Mouse (Mus musculus): ENCODE results near the gene Mrps18a.

Mrps18a gene

DNA sequence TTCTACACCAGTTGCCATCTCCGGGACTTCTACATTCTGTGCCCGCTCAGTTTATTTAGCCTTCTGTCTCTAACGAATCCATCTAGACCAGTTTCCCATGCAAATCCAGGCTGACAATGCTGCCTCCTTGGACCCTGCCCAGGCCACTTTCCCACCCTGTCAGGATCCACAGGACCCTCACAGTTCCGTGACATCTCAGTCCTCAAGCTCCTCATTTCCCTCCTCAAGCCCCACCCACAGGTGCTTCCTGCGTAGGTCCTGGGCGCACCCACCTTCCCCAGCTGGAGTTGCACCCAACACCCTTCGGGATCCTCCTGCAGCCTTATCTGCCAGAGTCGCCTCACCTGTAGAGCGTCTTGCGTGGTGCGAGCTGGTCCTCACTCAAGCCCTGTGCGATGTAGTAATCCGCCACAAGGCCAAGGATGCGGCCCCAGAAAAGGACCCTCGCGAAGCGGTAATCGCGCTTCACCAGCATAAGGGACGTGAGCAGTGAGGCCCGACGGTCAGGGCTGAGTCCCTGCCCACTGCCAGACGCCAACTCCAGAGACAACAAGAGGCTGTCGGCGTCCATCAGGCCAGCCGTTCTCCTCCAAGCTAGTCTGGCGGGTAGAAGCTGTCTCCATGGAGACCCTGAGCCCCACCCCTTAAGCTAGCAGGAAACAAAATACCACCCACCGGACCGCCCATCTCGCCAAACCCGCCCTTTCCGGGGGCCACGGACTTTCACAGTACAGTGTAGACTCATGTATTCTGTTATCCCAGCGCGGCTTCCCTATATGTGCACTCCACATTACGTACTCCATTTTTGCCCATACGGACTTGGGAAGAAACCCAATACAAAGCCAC lies 33.0 kb downstream of the Mrps18a start, which contains the start of gene Rsph9:
Rsph9 (minus strand) TSS at position 639 of the 846 bp plus-strand sequence.
- in situ Hi-C loops (cut with MboI, MseI): loop anchor here (5.0 kb wide), 1 partner anchor 416 kb away; no protein-coding TSS in a partner anchor

DNA sequence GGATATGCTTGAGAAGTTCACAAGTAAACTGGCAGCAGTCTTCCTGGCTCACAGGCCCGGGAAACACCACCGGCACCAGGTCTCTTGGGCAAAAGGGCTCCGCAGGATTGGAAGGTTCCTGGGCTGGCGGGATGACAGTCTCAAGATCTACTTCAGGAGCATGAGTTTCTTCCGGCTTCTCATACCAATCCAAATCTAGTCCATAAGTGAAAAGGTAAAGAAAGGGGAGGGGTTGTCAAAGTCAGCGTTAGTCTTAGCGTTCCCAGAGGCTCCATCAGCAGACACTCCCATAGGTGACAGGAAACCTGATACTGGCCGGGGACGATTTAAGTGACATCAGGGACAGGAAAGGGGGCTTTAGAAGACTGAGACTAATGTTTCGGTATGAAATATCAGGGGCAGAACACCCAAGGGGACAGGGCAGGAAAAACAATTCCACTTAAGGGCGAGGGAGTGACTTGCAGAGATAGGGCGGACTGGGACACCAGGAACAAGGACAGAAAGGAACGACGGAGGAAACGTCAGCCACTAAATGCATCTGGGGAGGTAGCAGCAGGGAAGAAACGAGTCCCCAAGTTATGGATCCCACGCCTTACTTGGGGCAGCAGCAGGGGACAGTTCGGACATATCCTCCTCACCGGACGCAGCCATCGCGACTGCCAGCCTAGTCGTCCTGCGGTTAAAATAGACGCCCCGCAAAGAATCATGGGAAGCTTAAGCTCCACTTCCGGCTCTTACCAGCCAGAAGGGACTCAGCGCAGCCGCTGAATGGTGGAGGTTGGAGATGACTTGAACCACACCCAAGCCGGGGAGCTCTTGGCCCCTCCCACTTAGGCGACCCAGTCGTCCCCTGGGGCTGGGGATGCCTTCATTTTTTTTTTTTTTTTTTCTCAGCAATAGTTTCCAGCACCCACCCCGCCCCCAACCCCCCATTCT lies 42.3 kb downstream of the Mrps18a start, which contains the start of gene Mad2l1bp:
Mad2l1bp (minus strand) TSS at position 707 of the 936 bp plus-strand sequence.
- in situ Hi-C loops (cut with MboI, MseI): no loop called here

DNA sequence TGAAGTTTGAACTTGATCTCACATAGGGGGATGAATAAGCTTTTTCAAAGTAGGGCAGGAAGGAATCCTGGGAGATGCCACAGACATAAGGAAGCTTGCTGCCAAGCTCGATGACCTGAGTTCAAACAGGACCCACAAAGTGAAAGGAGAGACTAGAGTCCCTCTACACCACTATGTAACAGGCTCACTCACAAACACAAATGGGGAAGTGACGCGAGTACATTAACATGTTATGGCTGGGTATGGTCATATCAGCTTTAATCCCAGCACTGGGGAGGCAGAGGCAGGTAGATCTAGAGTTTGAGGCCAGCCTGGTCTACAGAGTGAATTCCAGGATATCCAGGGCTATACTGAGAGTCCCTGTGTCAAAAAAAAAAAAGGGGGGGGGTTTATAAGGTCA lies 43.5 kb downstream of the Mrps18a start:
- in situ Hi-C loops (cut with MboI, MseI): no loop called here

DNA sequence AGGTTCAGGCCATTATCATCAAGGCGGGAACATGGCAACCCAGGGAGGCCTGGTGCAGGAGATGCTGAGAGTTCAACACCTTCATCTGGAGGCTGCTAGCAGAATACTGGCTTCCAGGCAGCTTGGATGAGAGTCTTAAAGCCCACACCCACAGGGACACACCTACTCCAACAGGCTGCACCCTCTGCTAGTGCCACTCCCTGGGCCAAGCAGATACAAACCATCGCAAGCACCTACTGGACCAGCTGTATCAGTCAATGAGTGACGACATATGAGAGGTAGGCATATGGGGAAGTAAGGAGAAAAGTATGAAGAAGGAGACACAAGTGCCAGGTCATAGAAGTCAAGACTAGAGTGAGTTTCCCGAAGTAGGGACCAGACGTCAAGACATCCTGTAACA lies 45.9 kb downstream of the Mrps18a start:
- in situ Hi-C loops (cut with MboI, MseI): no loop called here

DNA sequence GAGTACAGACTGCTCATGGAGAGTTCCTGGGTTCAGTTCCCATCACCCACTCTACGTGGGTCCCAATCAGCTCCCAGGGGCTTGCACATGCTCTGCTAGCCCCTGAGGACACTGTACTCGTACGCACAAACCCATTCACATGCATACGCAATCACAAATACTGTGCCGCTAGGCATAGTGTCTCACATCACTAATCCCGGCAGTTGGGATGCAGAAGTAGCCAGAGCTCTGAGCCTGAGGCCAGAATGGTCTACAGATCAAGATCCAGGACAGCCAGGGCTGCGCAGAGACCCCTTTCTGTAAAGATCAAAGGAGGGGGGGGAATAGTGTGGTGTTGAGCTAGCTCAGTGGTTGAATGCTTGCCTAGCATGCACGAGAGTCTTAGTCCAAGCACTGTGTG lies 46.3 kb downstream of the Mrps18a start:
- in situ Hi-C loops (cut with MboI, MseI): no loop called here

DNA sequence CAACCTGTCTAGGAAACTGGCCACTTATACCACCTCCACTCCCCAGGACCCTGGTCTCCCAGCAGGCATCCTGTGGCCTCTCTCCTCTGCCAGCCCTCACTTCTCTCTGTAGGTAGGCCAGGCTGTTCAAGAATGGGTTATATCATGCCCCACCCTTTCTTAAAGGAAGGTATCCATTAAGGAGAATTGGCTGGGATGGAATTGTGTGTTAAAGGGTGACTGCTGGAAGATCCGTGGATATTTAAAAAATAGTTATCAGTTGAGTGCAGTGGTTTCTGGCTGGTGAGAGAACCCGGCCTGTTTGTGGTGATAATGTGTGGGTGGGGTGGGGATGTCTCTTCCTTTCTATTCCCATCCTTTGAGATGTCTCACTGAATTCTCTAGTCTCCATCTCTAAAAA lies 48.5 kb downstream of the Mrps18a start:
- in situ Hi-C loops (cut with MboI, MseI): no loop called here

DNA sequence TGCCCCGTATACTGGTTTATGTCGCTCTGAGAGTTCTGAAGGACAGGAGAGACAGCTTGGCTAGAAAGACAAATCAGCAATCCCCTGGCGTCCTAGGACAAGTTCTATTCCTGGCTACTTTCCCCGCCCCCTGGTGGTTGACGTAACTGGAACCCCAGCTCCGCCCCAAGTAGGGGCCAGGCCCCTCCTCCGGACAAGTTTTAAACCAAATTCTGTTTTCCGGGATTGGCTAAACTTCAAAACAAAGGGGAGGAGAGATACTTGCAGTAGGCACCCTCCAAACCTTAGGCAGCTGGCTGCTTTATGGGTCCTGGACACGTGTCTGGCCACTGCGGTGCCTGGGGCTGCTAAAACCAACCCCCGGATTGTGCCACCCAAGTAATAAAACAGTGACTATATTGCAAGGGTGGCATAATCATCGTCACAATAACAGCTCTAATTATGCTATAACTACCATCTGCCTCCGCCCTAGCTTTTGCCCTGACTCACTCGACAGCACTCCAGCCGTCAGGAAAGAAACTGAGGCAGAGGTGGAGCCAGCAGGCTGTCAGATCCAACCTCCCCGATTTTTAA lies 49.4 kb downstream of the Mrps18a start:
- in situ Hi-C loops (cut with MboI, MseI): no loop called here

DNA sequence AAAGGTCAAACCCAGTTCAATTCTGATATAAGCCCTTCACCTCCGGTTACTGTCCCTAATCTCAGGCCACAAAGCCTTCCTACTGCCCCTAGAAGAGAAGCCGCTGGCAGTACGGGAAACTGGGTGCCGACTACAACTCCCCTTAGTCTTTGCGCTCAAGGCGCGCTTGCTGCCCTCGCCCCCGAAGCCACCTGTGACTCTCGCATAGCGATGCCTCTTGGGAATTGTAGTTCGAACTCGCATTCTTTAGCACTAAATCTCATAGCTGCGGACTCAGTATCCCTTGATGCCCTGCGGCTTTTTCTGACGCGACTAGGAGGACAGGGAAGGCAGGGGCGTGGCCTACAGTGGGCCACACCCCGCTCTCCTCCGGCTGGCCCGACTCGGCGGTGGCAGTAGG lies 49.9 kb downstream of the Mrps18a start, which contains the start of gene Gtpbp2:
Gtpbp2 (plus strand) TSS at position 347 of the 400 bp plus-strand sequence.
- in situ Hi-C loops (cut with MboI, MseI): no loop called here

DNA sequence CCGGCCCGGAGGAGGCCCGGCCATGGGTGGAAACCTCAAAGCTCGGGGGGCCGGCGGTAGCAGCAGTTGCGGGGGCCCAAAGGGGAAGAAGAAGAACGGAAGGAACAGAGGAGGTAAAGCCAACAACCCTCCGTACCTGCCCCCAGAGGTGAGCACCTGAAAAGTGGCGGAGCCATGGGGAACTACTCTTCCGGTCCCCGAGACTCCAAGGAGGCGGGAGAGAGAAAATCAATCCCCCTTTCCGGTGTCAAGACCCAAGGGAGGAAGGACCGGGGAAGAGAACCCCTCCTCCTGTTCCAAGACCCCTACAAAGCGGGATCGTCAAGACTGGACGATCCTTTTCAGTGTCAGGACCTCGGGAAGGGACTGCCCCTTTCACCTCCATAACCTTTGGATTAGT lies 50.4 kb downstream of the Mrps18a start:
- in situ Hi-C loops (cut with MboI, MseI): no loop called here

DNA sequence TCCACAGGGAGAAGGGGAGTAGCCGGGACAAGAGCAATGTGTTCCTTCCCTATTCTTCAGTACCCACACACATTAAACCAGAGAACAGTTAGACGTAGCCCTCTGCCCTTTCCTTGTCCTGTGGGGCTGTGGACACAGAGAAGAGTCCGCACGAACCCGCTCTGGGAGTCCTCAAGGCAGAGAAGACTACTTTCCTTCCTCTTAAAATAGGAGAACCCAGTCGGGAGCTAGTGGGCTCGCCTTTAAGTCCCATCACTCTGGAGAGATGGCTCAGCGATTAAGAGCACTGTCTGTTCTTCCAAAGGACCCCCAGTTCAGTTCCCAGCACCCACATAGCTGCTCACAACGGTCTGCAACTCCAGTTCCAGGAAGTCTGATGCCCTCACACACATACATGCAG lies 50.9 kb downstream of the Mrps18a start:
- in situ Hi-C loops (cut with MboI, MseI): no loop called here

DNA sequence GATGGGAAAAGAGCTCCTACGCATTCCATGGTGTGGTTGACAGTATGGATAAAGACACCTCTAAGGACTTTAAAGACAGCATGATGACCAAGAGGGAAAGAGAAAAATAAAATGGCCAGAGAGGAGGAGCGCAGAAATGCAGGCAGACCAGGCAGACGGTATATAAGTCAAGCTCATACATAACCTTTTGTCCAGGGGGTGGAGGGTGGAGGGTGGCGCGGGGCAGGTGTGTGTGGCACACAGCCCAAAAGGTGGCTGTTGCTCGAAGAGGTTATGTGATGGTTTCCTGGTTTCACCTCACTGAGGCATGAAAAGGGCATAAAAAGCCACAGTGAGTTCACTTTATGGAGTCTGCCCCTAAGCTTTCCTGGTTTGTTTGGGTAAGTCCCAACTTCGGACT lies 51.8 kb downstream of the Mrps18a start:
- in situ Hi-C loops (cut with MboI, MseI): no loop called here

DNA sequence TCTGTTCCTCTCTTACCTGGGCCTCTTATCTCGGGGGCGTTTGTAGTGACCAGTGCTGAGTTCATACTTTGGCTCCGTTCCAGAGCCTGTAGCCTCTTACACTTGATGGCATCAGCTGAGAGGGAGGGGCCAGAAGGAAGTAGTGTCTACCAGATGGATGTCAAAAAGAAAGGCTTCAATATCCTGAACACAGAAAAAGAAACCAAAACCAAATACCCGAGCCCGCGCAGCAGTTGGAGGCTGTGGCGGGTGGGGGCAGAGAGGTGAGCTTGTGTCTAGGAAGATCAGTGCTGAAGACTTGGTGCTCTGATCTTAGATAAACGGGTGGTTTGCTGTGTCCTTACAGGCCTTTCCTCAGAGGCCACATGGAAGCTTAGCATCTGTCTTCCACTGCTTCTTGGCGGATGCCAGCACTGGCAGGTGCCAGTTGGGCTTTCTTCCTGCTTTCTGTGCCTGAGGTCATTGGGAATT lies 52.2 kb downstream of the Mrps18a start:
- in situ Hi-C loops (cut with MboI, MseI): no loop called here

DNA sequence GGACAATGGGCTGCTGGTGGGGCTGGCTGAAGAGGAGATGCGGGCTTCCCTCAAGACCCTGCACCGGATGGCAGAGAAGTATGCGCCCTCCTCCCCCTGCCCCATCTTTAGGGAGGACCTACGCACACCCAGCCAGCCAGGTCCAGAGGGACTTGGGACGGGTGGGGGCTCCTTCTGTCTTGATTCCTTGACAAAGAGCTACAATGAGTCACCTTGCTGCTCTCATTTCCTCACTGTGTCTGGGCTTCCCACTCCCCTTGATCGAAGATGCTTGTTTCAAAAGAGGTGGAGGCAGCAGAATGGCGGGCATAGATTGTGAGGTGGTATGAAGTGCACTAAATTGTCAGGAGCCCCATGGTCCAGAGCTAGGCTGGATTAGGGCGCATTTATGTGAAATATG lies 53.5 kb downstream of the Mrps18a start:
- in situ Hi-C loops (cut with MboI, MseI): no loop called here

DNA sequence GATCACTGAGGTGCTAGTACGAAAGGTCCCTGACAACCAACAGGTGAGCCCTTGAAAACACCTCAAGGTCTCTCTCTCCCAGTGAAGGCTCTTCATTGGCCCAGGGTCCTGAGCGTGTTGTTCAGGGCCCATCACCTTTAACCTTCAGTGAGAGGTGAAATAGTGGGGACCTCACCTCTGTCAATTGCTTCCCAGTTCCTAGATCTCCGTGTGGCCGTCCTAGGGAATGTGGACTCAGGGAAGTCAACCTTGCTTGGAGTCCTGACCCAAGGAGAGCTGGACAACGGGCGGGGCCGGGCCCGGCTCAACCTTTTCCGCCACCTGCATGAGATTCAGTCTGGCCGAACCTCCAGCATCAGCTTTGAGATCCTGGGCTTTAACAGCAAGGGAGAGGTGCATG lies 54.0 kb downstream of the Mrps18a start:
- in situ Hi-C loops (cut with MboI, MseI): no loop called here

DNA sequence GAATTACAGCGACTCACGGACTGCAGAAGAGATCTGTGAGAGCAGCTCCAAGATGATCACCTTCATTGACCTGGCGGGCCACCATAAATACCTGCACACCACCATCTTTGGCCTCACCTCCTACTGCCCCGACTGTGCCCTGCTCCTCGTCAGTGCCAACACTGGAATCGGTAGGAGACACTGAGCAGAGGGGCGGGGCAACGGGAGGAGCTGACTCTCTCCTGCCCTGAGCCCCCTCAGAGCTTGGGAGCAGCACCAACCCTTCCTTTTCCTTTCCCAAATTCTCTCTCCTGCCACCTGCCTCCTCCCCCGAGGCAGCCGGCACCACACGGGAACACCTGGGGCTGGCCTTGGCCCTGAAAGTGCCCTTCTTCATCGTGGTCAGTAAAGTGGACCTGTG lies 54.7 kb downstream of the Mrps18a start:
- in situ Hi-C loops (cut with MboI, MseI): no loop called here

DNA sequence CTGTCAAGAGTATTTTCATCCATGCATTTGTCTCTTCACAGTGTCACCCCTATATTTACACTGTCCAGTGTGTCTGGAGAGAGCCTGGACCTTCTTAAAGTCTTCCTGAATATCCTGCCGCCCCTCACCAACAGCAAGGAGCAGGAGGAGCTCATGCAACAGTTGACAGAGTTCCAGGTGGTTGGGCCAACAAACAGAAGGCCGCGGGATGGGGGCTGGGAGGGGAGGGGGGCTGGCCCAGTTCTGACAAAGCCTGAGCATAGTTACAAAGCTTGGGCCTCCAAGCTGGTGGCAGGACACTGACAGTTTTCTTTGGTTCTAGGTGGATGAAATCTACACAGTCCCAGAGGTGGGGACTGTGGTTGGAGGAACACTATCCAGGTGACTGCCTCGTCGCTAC lies 55.5 kb downstream of the Mrps18a start:
- in situ Hi-C loops (cut with MboI, MseI): no loop called here

DNA sequence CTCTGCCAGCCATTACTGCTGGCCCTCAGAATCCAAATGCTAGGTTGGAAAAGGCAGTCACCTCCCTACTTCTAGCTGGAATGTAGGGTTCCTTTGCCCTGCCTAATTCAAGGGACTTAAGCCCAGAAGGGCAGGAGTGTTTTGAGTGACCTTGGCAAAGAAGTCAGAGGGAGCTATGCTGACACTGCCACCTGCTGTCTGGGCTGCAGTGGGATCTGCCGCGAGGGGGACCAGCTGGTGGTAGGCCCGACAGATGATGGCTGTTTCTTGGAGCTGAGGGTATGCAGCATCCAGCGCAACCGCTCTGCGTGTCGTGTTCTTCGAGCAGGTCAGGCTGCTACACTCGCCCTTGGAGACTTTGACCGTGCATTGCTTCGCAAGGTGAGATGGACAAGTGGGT lies 56.2 kb downstream of the Mrps18a start:
- in situ Hi-C loops (cut with MboI, MseI): no loop called here

DNA sequence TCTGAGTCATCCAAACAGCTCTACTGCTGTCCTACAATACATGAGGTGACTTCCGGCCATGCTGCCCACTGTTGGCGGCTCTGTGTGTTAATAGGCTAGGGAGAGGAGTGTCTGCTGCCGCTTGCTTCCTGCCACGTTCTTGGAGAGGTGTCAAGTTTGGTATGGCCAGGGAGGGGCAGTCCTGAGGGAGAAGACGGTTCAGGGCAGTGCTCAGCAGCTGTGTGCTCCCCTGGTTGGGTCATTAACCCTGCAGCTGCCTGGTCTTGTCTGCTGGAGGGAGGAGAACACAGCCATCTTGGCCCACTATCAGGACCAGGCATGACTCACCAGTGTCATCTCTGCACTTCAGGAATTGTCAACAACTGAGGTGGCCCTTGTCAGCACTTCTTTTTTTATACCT lies 57.5 kb downstream of the Mrps18a start:
- in situ Hi-C loops (cut with MboI, MseI): no loop called here

DNA sequence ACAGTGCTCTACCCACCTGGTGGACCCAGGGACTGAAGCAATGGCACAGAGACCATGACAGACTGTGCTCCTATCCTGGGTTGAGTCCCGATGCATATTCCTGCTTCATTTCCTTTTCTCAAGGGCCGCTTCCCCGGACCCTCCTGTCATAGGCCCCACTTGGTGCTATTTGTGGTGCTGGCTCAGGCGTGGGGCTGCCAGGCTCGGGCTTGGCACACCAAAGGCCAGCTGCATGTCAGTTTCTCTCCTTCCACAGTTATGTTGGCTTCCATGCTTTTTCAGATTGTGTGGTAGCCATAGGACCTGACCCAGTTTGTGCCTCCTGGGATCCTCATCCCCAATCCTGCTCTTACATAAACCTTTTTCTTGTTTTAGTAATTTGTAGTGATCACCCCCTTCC lies 58.0 kb downstream of the Mrps18a start:
- in situ Hi-C loops (cut with MboI, MseI): no loop called here

DNA sequence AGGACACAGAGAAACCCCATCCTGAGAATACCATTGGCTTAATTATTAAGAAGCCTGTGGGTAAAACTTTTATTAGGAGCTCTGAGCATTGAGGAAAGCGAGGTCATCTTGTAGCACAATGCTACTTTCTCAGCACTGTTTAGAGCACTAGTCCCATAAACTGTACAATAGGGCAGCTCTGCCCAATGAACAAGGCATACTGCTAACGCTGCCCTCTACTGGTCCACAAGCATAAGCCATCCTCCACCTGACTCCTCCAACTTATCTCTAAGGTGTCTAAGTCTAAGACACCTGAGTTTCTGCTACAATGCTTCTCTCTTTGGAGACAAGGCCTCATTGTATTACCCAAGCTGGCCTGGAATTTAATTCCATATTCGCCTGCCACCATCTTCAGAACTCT lies 59.8 kb downstream of the Mrps18a start:
- in situ Hi-C loops (cut with MboI, MseI): no loop called here
